Mouse (Mus musculus): ENCODE results near the gene Ccdc85c. TPM values are rescaled to one million over a fixed set of nuclear protein-coding genes. Genes with fewer than 3 reads are reported as not detected.

Gene Ccdc85c
- total and polyA plus RNA-seq, 3 experiments: 14.0 to 32.4 (median 15.2) TPM

- peaks cover 0 to 51% of the 10 kb centered on the region in 2 experiments for H3K36me3 ChIP-seq (replicated peaks in 1 of 2; ENCODE audit: control insufficient read depth in 1 of 2, insufficient read depth in 1 of 2, low read length in 1 of 2)
- in situ Hi-C loops (cut with MboI; ENCODE audit: low pct_ligation_motif_present, low pct_unique_long_range_greater_than_20kb, low sequenced_read_pairs) (no loop called here), dilution Hi-C loops (cut with MboI; ENCODE audit: extremely low pct_ligation_motif_present, extremely low pct_unique_long_range_greater_than_20kb, low sequenced_read_pairs) (no loop called here)
- H3K9me3 ChIP-seq (replicated peaks; ENCODE audit: low read length): no peaks in the 10 kb centered on the region
- peaks cover 3 to 69% of the 10 kb centered on the region in 2 experiments; a peak in 2 of 4 replicates for H3K4me1 ChIP-seq (ENCODE audit: control insufficient read depth in 1 of 2, insufficient read depth in 2 of 2)
- H3K27me3 ChIP-seq (replicated peaks): no peaks in the 10 kb centered on the region
- no peaks in the 10 kb centered on the region for H3K79me2 ChIP-seq (replicated peaks; ENCODE audit: control insufficient read depth, extremely low read depth, insufficient read depth, poor library complexity, severe bottlenecking)
- TF ChIP-seq USF2 (conservative IDR thresholded peaks at IDR 0.05; ENCODE audit: low read depth, low read length): no peak
- TF ChIP-seq CTCF (conservative IDR thresholded peaks at IDR 0.05 in 1 of 2, IDR thresholded peaks at IDR 0.05 in 1 of 2; ENCODE audit: low read depth in 2 of 2, low read length in 2 of 2): no peak
- no peak for TF ChIP-seq UBTF (IDR thresholded peaks at IDR 0.05; ENCODE audit: low read depth, low read length)
- no peak for TF ChIP-seq HCFC1 (IDR thresholded peaks at IDR 0.05; ENCODE audit: low read depth, low read length)
- TF ChIP-seq IRF4 (IDR thresholded peaks at IDR 0.05; ENCODE audit: low read depth, low read length): no peak
- no peak for TF ChIP-seq ZC3H11A (IDR thresholded peaks at IDR 0.05; ENCODE audit: low read depth, low read length)
- TF ChIP-seq KAT2A (IDR thresholded peaks at IDR 0.05; ENCODE audit: insufficient replicate concordance, low read length): no peak
- no peak for TF ChIP-seq TCF12 (IDR thresholded peaks at IDR 0.05; ENCODE audit: low read depth, low read length)
- no peak for TF ChIP-seq ZMIZ1 (IDR thresholded peaks at IDR 0.05; ENCODE audit: low read depth, low read length)
- no peak for TF ChIP-seq SIN3A (IDR thresholded peaks at IDR 0.05; ENCODE audit: low read length)
- TF ChIP-seq PAX5 (IDR thresholded peaks at IDR 0.05; ENCODE audit: low read length): no peak
- TF ChIP-seq SMC3 (IDR thresholded peaks at IDR 0.05; ENCODE audit: low read depth, low read length): no peak
- no peak for TF ChIP-seq MAZ (IDR thresholded peaks at IDR 0.05; ENCODE audit: low read depth, low read length)
- TF ChIP-seq ELF1 (IDR thresholded peaks at IDR 0.05; ENCODE audit: low read depth, low read length): no peak
- TF ChIP-seq POLR2AphosphoS2 (IDR thresholded peaks at IDR 0.05; ENCODE audit: low read depth, low read length): no peak
- DNase-seq (ENCODE audit: extremely low read depth): no peak
- no peak overlapping the region for H3K9ac ChIP-seq (ENCODE audit: insufficient read depth, low read depth)
- no peak overlapping the region for H3K4me3 ChIP-seq (replicated peaks in 1 of 3; ENCODE audit: low read depth in 2 of 3, low read length in 2 of 3, poor library complexity in 1 of 3)
- H3K4me2 ChIP-seq (ENCODE audit: insufficient read depth, low read depth, poor library complexity, severe bottlenecking): no peak overlapping the region
- H3K27ac ChIP-seq (ENCODE audit: insufficient read depth, low read depth): no peak overlapping the region
Observed at GRCm38 (mm10) chr12:108227527-108227926, 47.7 kb downstream of the Ccdc85c start.

GRCm38 (mm10) chr12:108226941-108227340 lies 48.3 kb downstream of the Ccdc85c start:
- Histone ChIP-seq H3K9me3 (replicated peaks; ENCODE audit: low read length) (no peaks in the 10 kb centered on the region), H3K79me2 (replicated peaks; ENCODE audit: control insufficient read depth, extremely low read depth, insufficient read depth, poor library complexity, severe bottlenecking) (no peaks in the 10 kb centered on the region), H3K36me3 (replicated peaks in 1 of 2; ENCODE audit: control insufficient read depth in 1 of 2, insufficient read depth in 1 of 2, low read length in 1 of 2) (peaks cover 0 to 51% of the 10 kb centered on the region in 2 experiments), H3K4me2 (ENCODE audit: insufficient read depth, low read depth, poor library complexity, severe bottlenecking) (no peak overlapping the region), H3K27me3 (replicated peaks) (no peaks in the 10 kb centered on the region), H3K4me1 (ENCODE audit: control insufficient read depth in 1 of 2, insufficient read depth in 2 of 2) (peaks cover 3 to 65% of the 10 kb centered on the region in 2 experiments; a peak in 2 of 4 replicates), H3K9ac (ENCODE audit: insufficient read depth, low read depth) (no peak overlapping the region), H3K4me3 (replicated peaks in 1 of 3; ENCODE audit: low read depth in 2 of 3, low read length in 2 of 3, poor library complexity in 1 of 3) (no peak overlapping the region), H3K27ac (ENCODE audit: insufficient read depth, low read depth) (no peak overlapping the region)
- dilution Hi-C loops (cut with MboI; ENCODE audit: extremely low pct_ligation_motif_present, extremely low pct_unique_long_range_greater_than_20kb, low sequenced_read_pairs) (no loop called here), in situ Hi-C loops (cut with MboI; ENCODE audit: low pct_ligation_motif_present, low pct_unique_long_range_greater_than_20kb, low sequenced_read_pairs) (no loop called here)
- TF ChIP-seq JUND (conservative IDR thresholded peaks at IDR 0.05; ENCODE audit: low read depth, low read length): no peak
- TF ChIP-seq MXI1 (IDR thresholded peaks at IDR 0.05; ENCODE audit: low read depth, low read length): no peak
- TF ChIP-seq CTCF (conservative IDR thresholded peaks at IDR 0.05 in 1 of 2, IDR thresholded peaks at IDR 0.05 in 1 of 2; ENCODE audit: low read depth in 2 of 2, low read length in 2 of 2): no peak
- TF ChIP-seq ZC3H11A (IDR thresholded peaks at IDR 0.05; ENCODE audit: low read depth, low read length): no peak
- no peak for TF ChIP-seq RAD21 (IDR thresholded peaks at IDR 0.05; ENCODE audit: low read depth, low read length)
- no peak for TF ChIP-seq CHD1 (IDR thresholded peaks at IDR 0.05; ENCODE audit: low read depth, low read length)
- no peak for TF ChIP-seq ZNF384 (IDR thresholded peaks at IDR 0.05; ENCODE audit: low read depth, low read length)
- no peak for TF ChIP-seq NELFE (IDR thresholded peaks at IDR 0.05; ENCODE audit: low read depth, low read length)
- no peak for TF ChIP-seq USF2 (conservative IDR thresholded peaks at IDR 0.05; ENCODE audit: low read depth, low read length)
- TF ChIP-seq TCF12 (IDR thresholded peaks at IDR 0.05; ENCODE audit: low read depth, low read length): no peak
- TF ChIP-seq MAFK (IDR thresholded peaks at IDR 0.05; ENCODE audit: insufficient replicate concordance, low read length): no peak
- TF ChIP-seq HCFC1 (IDR thresholded peaks at IDR 0.05; ENCODE audit: low read depth, low read length): no peak
- TF ChIP-seq BHLHE40 (IDR thresholded peaks at IDR 0.05; ENCODE audit: low read depth, low read length): no peak
- TF ChIP-seq SMC3 (IDR thresholded peaks at IDR 0.05; ENCODE audit: low read depth, low read length): no peak
- TF ChIP-seq E2F4 (IDR thresholded peaks at IDR 0.05; ENCODE audit: insufficient replicate concordance, low read depth, low read length): no peak
- DNase-seq (ENCODE audit: extremely low read depth): no peak

Data from CH12.LX (cell line).